Mouse (Mus musculus) liver, adult 2 months (tissue): ENCODE measurements around the gene Dpp8.
"Not testable (repeated sequence)": the region's sequence is repeated elsewhere in the genome, so short reads cannot be mapped to it uniquely, and the experiment has no call there.

Experiments used
- CTCF ChIP-seq: fragments of 200-500 bp; IDR thresholded peaks from 2 replicates; pipeline ENCODE4 v1.5.1; 2011; ENCODE audit warnings: low read depth, low read length, control low read depth
- POLR2A ChIP-seq: fragments of 200-500 bp; IDR thresholded peaks from 2 replicates; pipeline ENCODE4 v1.6.1; 2011; ENCODE audit warnings: low read length, control low read depth; ENCODE audit not compliant: insufficient read depth; ENCODE audit errors: extremely low read depth

DNA sequence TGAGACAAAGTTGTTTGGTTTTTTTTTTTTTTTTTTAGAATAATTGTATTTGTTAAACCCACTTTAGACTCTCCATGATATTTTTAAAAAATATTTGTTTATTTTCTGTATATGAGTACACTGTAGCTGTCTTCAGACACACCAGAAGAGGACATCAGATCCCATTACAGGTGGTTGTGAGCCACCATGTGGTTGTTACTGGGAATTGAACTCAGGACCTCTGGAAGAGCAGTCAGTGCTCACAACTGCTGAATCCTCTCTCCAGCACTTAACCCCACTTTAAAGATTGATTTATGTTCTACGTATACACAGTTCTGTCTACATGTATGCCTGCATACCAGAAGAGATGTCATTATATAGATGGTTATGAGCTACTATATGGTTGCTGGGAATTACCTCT is 36.8 kb upstream of the Dpp8 start:
- TF ChIP-seq POLR2A, CTCF: not testable (repeated sequence)
